Mouse (Mus musculus) heart, postnatal 25 days (tissue): ENCODE results near the gene Mxi1. TPM values are rescaled to one million over a fixed set of nuclear protein-coding genes. Genes with fewer than 3 reads are reported as not detected.
A peak's percentile ranks its signal among the peaks of the same experiment; 100 is the strongest.

Experiments used
- DNase-seq: peaks from one replicate; pipeline ENCODE4 v3.0.0; 2022; ENCODE audit warnings: low spot score
- intact Hi-C: fragments of 180-260 bp; cut with DNase I; formaldehyde crosslinking; loops from one replicate; pipeline ENCODE4 v1.15.1; 2025
- total RNA-seq, 2 experiments: library from RNA; stranded (reverse); gene quantifications; 2 replicates each; pipeline ENCODE4 v1.2.3; 2021

Gene Mxi1
- total RNA-seq, 2 experiments from 2014 or later: 41.8 to 44.4 TPM

GRCm38 (mm10) chr19:53299156-53299828 is 11.0 kb upstream of the Mxi1 start:
- intact Hi-C loops: no loop called here
- no peak for DNase-seq

- no peak for DNase-seq
- intact Hi-C loops: loop anchor here (5.0 kb wide), 1 partner anchor 37 kb away; no protein-coding TSS in a partner anchor
Measured at GRCm38 (mm10) chr19:53299829-53300181, 10.5 kb upstream of the Mxi1 start.

- intact Hi-C loops: loop anchor here (5.0 kb wide), 1 partner anchor 34 kb away; no protein-coding TSS in a partner anchor
Measured at GRCm38 (mm10) chr19:53303382-53303781, 6.9 kb upstream of the Mxi1 start.

GRCm38 (mm10) chr19:53305621-53306020 is 4.7 kb upstream of the Mxi1 start:
- intact Hi-C loops: no loop called here
- DNase-seq: no peak

More at GRCm38 (mm10) chr19:53303382-53303781, 6.9 kb upstream of the Mxi1 start:
- DNase-seq: no peak

- DNase-seq: no peak
- intact Hi-C loops: no loop called here
Measured at GRCm38 (mm10) chr19:53306706-53307105, 3.6 kb upstream of the Mxi1 start.

- intact Hi-C loops: no loop called here
- no peak for DNase-seq
Measured at GRCm38 (mm10) chr19:53307219-53307618, 3.1 kb upstream of the Mxi1 start.

- no peak for DNase-seq
- intact Hi-C loops: loop anchor here (2.0 to 5.0 kb wide), 4 partner anchors 58 to 272 kb away; partner anchors contain the start of gene Add3
Measured at GRCm38 (mm10) chr19:53309631-53310030, 687 bp upstream of the Mxi1 start.

- intact Hi-C loops: loop anchor here (5.0 kb wide), 3 partner anchors 56 to 274 kb away; partner anchors contain the start of gene Add3
Measured at GRCm38 (mm10) chr19:53310771-53311523, 629 bp downstream of the Mxi1 start.

GRCm38 (mm10) chr19:53311524-53312335 is 1.4 kb downstream of the Mxi1 start:
- no peak for DNase-seq
- intact Hi-C loops: loop anchor here (2.0 to 5.0 kb wide), 4 partner anchors 56 to 274 kb away; partner anchors contain the start of gene Add3

More at GRCm38 (mm10) chr19:53310771-53311523, 629 bp downstream of the Mxi1 start:
- no peak for DNase-seq

- DNase-seq: peak; percentile 47
Measured at GRCm38 (mm10) chr19:53312336-53312871, 2.1 kb downstream of the Mxi1 start.

GRCm38 (mm10) chr19:53312951-53313683 is 2.8 kb downstream of the Mxi1 start:
- DNase-seq: peak; percentile 65

More at GRCm38 (mm10) chr19:53312336-53312871, 2.1 kb downstream of the Mxi1 start:
- intact Hi-C loops: loop anchor here (2.0 to 5.0 kb wide), 4 partner anchors 55 to 275 kb away; partner anchors contain the start of gene Add3

GRCm38 (mm10) chr19:53313684-53314443 is 3.5 kb downstream of the Mxi1 start:
- peak; percentile 99 for DNase-seq
- intact Hi-C loops: loop anchor here (2.0 to 5.0 kb wide), 5 partner anchors 15 to 277 kb away; partner anchors contain the start of gene Add3

More at GRCm38 (mm10) chr19:53312951-53313683, 2.8 kb downstream of the Mxi1 start:
- intact Hi-C loops: loop anchor here (2.0 to 5.0 kb wide), 4 partner anchors 54 to 276 kb away; partner anchors contain the start of gene Add3

- intact Hi-C loops: loop anchor here (2.0 to 5.0 kb wide), 4 partner anchors 14 to 277 kb away; partner anchors contain the start of gene Add3
Measured at GRCm38 (mm10) chr19:53314530-53315208, 4.4 kb downstream of the Mxi1 start.

GRCm38 (mm10) chr19:53315209-53315654 is 4.9 kb downstream of the Mxi1 start:
- intact Hi-C loops: loop anchor here (2.0 kb wide), 1 partner anchor 14 kb away; no protein-coding TSS in a partner anchor
- no peak for DNase-seq

More at GRCm38 (mm10) chr19:53314530-53315208, 4.4 kb downstream of the Mxi1 start:
- DNase-seq: no peak

GRCm38 (mm10) chr19:53316105-53316504 is 5.8 kb downstream of the Mxi1 start:
- no peak for DNase-seq
- intact Hi-C loops: no loop called here

GRCm38 (mm10) chr19:53316963-53317362 is 6.6 kb downstream of the Mxi1 start:
- no peak for DNase-seq
- intact Hi-C loops: no loop called here
